In genomic region chr1:43138268-43138812, GRCm38 (mm10) we compare ENCODE assay signal across 9 mouse cellular contexts. TPM values are rescaled to one million over a fixed set of nuclear protein-coding genes. Genes with fewer than 3 reads are reported as not detected.
DNase-seq lines count a peak whose midpoint lies in the region; ATAC-seq and TF ChIP-seq lines count a peak whose summit lies in the region.
"Had no signal": no experiment of that assay in that cellular context is flagged by ENCODE, and none has a peak within 500 bp of the region (broad histone marks: within the 10 kb centered on the region; RNA-seq: fewer than 3 reads in every experiment).

No protein-coding gene starts in this region.

- H3K4me2 ChIP-seq in intestine, postnatal 0 days (replicated peaks; ENCODE audit: low read depth) = no peak overlapping the region
- no peak overlapping the region for H3K4me2 ChIP-seq in intestine, embryonic 16.5 days (ENCODE audit: low read depth, low read length)
- H3K4me2 ChIP-seq: embryonic facial prominence, embryonic 12.5 days; limb, embryonic 13.5 days had no signal

- TF ChIP-seq POLR2A in embryonic fibroblast, embryonic 13.5 days (IDR thresholded peaks at IDR 0.05; ENCODE audit: low read depth, low read length) = no peak

- ATAC-seq in intestine, postnatal 0 days = no peak
- ATAC-seq in intestine, embryonic 16.5 days = no peak

- peak; percentile 65 for TF ChIP-seq CTCF in intestine, postnatal 0 days (IDR thresholded peaks at IDR 0.05; ENCODE audit: low read depth)
- TF ChIP-seq CTCF in C2C12 (IDR thresholded peaks at IDR 0.05; ENCODE audit: control insufficient read depth, insufficient read depth, insufficient read length) = peak; percentile 12
- TF ChIP-seq CTCF in embryonic fibroblast, embryonic 13.5 days (IDR thresholded peaks at IDR 0.05; ENCODE audit: borderline replicate concordance, insufficient read depth, low read length) = peak; percentile 18; the same call in 1 of the 2 replicates

- peaks cover 63% of the 10 kb centered on the region for H3K79me3 ChIP-seq in C2C12 (ENCODE audit: low read depth)

- H3K4me3 ChIP-seq in intestine, postnatal 0 days (ENCODE audit: low read depth, low read length) = no peak overlapping the region
- H3K4me3 ChIP-seq in intestine, embryonic 16.5 days (ENCODE audit: low read length) = no peak overlapping the region
- H3K4me3 ChIP-seq in C2C12 (ENCODE audit: insufficient read depth, poor library complexity, severe bottlenecking) = no peak overlapping the region
- H3K4me3 ChIP-seq in embryonic fibroblast, embryonic 13.5 days (ENCODE audit: insufficient read depth, low read length) = no peak overlapping the region
- H3K4me3 ChIP-seq: embryonic facial prominence, embryonic 12.5 days; limb, embryonic 13.5 days had no signal

- DNase-seq in 416B (ENCODE audit: low read depth) = peak; percentile 61
- no peak for DNase-seq in frontal cortex, adult 2 months (ENCODE audit: extremely low spot score in 1 of 2, low spot score in 1 of 2)
- no peak for DNase-seq in thymus, postnatal 36 days

- no peak overlapping the region for H3K27ac ChIP-seq in intestine, postnatal 0 days (ENCODE audit: low read depth, low read length)
- no peak overlapping the region for H3K27ac ChIP-seq in intestine, embryonic 16.5 days (ENCODE audit: low read length)
- H3K27ac ChIP-seq in embryonic fibroblast, embryonic 13.5 days (ENCODE audit: insufficient read depth, low read length) = peak overlapping the region; percentile 23; the same call in 1 of the 2 replicates
- H3K27ac ChIP-seq: embryonic facial prominence, embryonic 12.5 days; limb, embryonic 13.5 days had no signal

- H3K4me1 ChIP-seq in intestine, postnatal 0 days (replicated peaks; ENCODE audit: control insufficient read depth, insufficient read depth, low read length) = no peaks in the 10 kb centered on the region
- H3K4me1 ChIP-seq in intestine, embryonic 16.5 days (ENCODE audit: control insufficient read depth, insufficient read depth, low read length) = peaks cover 6% of the 10 kb centered on the region; the same call in 1 of the 2 replicates
- H3K4me1 ChIP-seq in embryonic fibroblast, embryonic 13.5 days (ENCODE audit: control insufficient read depth, insufficient read depth, low read length) = peaks cover 18% of the 10 kb centered on the region
- H3K4me1 ChIP-seq: embryonic facial prominence, embryonic 12.5 days; limb, embryonic 13.5 days had no signal

- no peak overlapping the region for H3K9ac ChIP-seq in intestine, postnatal 0 days (ENCODE audit: low read depth, low read length)
- H3K9ac ChIP-seq in intestine, embryonic 16.5 days (ENCODE audit: low read depth, low read length) = no peak overlapping the region
- H3K9ac ChIP-seq: embryonic facial prominence, embryonic 12.5 days; limb, embryonic 13.5 days had no signal

- no peak overlapping the region for H3ac ChIP-seq in C2C12 (ENCODE audit: control insufficient read depth, insufficient read length, low read depth)

- peaks cover 96% of the 10 kb centered on the region for H3K79me2 ChIP-seq in C2C12 (ENCODE audit: control insufficient read depth, insufficient read depth)

- WGBS in intestine, postnatal 0 days = 77% methylated on average over 15 of the region's 15 CpGs
- WGBS in intestine, embryonic 16.5 days = 77% methylated on average over 15 of the region's 15 CpGs

- no peaks in the 10 kb centered on the region for H3K27me3 ChIP-seq in intestine, postnatal 0 days (replicated peaks; ENCODE audit: control insufficient read depth, insufficient read depth, low read length)
- H3K27me3 ChIP-seq in intestine, embryonic 16.5 days (replicated peaks; ENCODE audit: control insufficient read depth, insufficient read depth, low read length) = no peaks in the 10 kb centered on the region
- H3K27me3 ChIP-seq in C2C12 (ENCODE audit: control insufficient read depth, insufficient read depth, insufficient read length) = no peaks in the 10 kb centered on the region
- H3K27me3 ChIP-seq: embryonic facial prominence, embryonic 12.5 days; limb, embryonic 13.5 days had no signal

- peaks cover 50% of the 10 kb centered on the region for H3K36me3 ChIP-seq in intestine, postnatal 0 days (ENCODE audit: control insufficient read depth, insufficient read depth)
- H3K36me3 ChIP-seq in intestine, embryonic 16.5 days (ENCODE audit: control insufficient read depth, insufficient read depth, low read length) = peaks cover 5% of the 10 kb centered on the region; the same call in 1 of the 2 replicates
- H3K36me3 ChIP-seq in C2C12 (ENCODE audit: control insufficient read depth, insufficient read depth) = peaks cover 82% of the 10 kb centered on the region

- no peaks in the 10 kb centered on the region for H3K9me3 ChIP-seq in intestine, postnatal 0 days (ENCODE audit: control insufficient read depth)
- H3K9me3 ChIP-seq in intestine, embryonic 16.5 days (ENCODE audit: control insufficient read depth, low read length) = no peaks in the 10 kb centered on the region
- H3K9me3 ChIP-seq: embryonic facial prominence, embryonic 12.5 days; limb, embryonic 13.5 days had no signal

TF ChIP-seq in C2C12, 6 proteins besides CTCF, POLR2A, EP300 and RAD21:
- no peak for TF ChIP-seq USF1 (IDR thresholded peaks at IDR 0.05; ENCODE audit: low read depth)
- no peak for TF ChIP-seq MYOD1 (IDR thresholded peaks at IDR 0.05; ENCODE audit: control insufficient read depth, insufficient read length, low read depth)
- no peak for TF ChIP-seq MYOG (IDR thresholded peaks at IDR 0.05; ENCODE audit: control insufficient read depth, extremely low read depth, insufficient read length)
- TF ChIP-seq CEBPB (IDR thresholded peaks at IDR 0.05; ENCODE audit: low read depth) = no peak
- no peak for TF ChIP-seq MAX (IDR thresholded peaks at IDR 0.05)
- TF ChIP-seq FOSL1 (IDR thresholded peaks at IDR 0.05; ENCODE audit: insufficient read depth, low read length, poor library complexity, severe bottlenecking) = no peak

RNA-seq across cellular contexts. Expression of gene AI597479, which starts 39.8 kb away (rescaled TPM):
- 8.6 TPM in 2 replicates for polyA plus RNA-seq in intestine, postnatal 0 days (2015; fragmentation: Nextera tagmentation; extraction: Ambion mirVana)
- polyA plus RNA-seq in intestine, embryonic 16.5 days (2015; fragmentation: Nextera tagmentation; extraction: Ambion mirVana) = 22.3 and 23.6 TPM in 2 replicates
- polyA plus RNA-seq in C2C12 (2012; fragmentation: generic; extraction: Trizol) = 6.6 TPM
- 16.7 and 18.9 TPM in 2 replicates for polyA plus RNA-seq in embryonic fibroblast, embryonic 13.5 days (2011; ENCODE audit: insufficient read length, low read depth, missing spikeins)
- polyA plus RNA-seq in frontal cortex, adult 2 months (2012; rRNA removed) = 22.3 and 23.8 TPM in 2 replicates

RNA-seq across cellular contexts. Expression of gene Tgfbrap1, which starts 39.9 kb away (rescaled TPM):
- 6.1 and 6.8 TPM in 2 replicates for polyA plus RNA-seq in intestine, postnatal 0 days (2015; fragmentation: Nextera tagmentation; extraction: Ambion mirVana)
- polyA plus RNA-seq in intestine, embryonic 16.5 days (2015; fragmentation: Nextera tagmentation; extraction: Ambion mirVana) = 8.6 and 9.8 TPM in 2 replicates
- 9.5 TPM for polyA plus RNA-seq in C2C12 (2012; fragmentation: generic; extraction: Trizol)
- 15.1 and 15.5 TPM in 2 replicates for polyA plus RNA-seq in embryonic fibroblast, embryonic 13.5 days (2011; ENCODE audit: insufficient read length, low read depth, missing spikeins)
- polyA plus RNA-seq in frontal cortex, adult 2 months (2012; rRNA removed) = 34.4 and 36.7 TPM in 2 replicates

RNA-seq across cellular contexts. Expression of gene Fhl2, which starts 58.4 kb away (rescaled TPM):
- 55.3 and 57.8 TPM in 2 replicates for polyA plus RNA-seq in intestine, postnatal 0 days (2015; fragmentation: Nextera tagmentation; extraction: Ambion mirVana)
- polyA plus RNA-seq in intestine, embryonic 16.5 days (2015; fragmentation: Nextera tagmentation; extraction: Ambion mirVana) = 51.2 and 58.4 TPM in 2 replicates
- polyA plus RNA-seq in C2C12 (2012; fragmentation: generic; extraction: Trizol) = 135 TPM
- polyA plus RNA-seq in embryonic fibroblast, embryonic 13.5 days (2011; ENCODE audit: insufficient read length, low read depth, missing spikeins) = 92.1 and 137 TPM in 2 replicates
- 73.6 and 80.4 TPM in 2 replicates for polyA plus RNA-seq in frontal cortex, adult 2 months (2012; rRNA removed)

Comparison
In these comparisons a context has a peak if more than half of its experiments do, and no peak if none do; other contexts are left out.
1. CTCF ChIP-seq: peak in every context shown above with its lines; median percentile 65 in intestine, postnatal 0 days; 18 in embryonic fibroblast, embryonic 13.5 days; 12 in C2C12.